Mouse (Mus musculus): Measurements from ENCODE around the gene Rora. TPM values are rescaled to one million over a fixed set of nuclear protein-coding genes. Genes with fewer than 3 reads are reported as not detected.

The Rora gene
- polyA plus RNA-seq, 1 experiment from 2014 or later, result 18.6 TPM

DNA sequence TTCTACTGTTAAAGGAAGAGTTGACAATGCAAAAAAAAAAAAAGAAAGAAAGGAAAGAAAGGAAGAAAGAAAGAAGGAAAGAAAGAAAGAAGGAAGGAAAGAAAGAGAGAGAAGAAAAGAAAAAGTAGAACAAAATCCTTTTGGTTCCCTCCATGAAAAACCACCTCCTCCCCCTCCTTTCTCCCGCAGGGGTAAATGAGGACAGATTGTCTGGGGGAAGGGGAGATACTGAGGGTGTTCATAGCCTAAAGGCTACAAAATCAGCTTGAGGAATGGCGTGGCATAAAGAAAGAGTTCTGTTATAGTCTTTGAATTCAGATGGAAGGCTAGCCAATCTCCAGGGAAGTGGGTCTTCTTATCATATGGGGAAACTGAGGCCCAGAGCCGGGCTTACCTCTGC is 107.3 kb downstream of the Rora start:
- Histone ChIP-seq H3K36me3 (no peaks in the 10 kb centered on the region), H3K9me3 (no peaks in the 10 kb centered on the region), H3K27me3 (no peaks in the 10 kb centered on the region), H3K4me3 (no peak overlapping the region), H3K9ac (no peak overlapping the region), H3K27ac (no peak overlapping the region), H3K4me2 (no peak overlapping the region), H3K4me1 (peaks cover 39% of the 10 kb centered on the region)
- WGBS, result 42% methylated on average over 3 of the region's 3 CpGs
- ATAC-seq (ENCODE audit: insufficient number of reproducible peaks, insufficient read depth, low FRiP score, low TSS enrichment, low read depth), result no peak

DNA sequence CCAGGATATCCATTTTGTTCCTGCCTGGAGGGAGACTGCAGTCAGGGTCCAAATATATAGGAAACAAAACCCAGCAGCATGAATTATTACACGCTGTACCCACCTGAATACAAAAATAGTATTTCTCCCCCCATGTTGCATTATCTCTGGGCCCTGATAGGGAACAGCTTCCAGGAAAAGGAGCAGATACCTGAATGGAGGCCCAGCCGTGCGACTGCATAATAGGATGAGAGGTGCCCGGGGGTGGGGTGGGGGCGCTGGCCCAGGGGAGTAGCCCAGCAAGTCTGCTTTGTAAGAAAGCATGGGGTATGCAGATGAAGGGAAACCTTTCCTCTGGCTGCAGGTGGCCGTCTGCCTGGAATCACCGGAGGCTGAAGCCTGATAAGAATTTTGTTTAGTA is 108.1 kb downstream of the Rora start:
- H3K4me2 ChIP-seq, result no peak overlapping the region
- no peaks in the 10 kb centered on the region for H3K9me3 ChIP-seq
- ATAC-seq (ENCODE audit: insufficient number of reproducible peaks, insufficient read depth, low FRiP score, low TSS enrichment, low read depth), result no peak
- no peak overlapping the region for H3K9ac ChIP-seq
- H3K4me1 ChIP-seq, result peaks cover 39% of the 10 kb centered on the region
- no peaks in the 10 kb centered on the region for H3K36me3 ChIP-seq
- H3K27ac ChIP-seq, result no peak overlapping the region
- 41% methylated on average over 7 of the region's 7 CpGs for WGBS
- no peaks in the 10 kb centered on the region for H3K27me3 ChIP-seq
- no peak overlapping the region for H3K4me3 ChIP-seq

DNA sequence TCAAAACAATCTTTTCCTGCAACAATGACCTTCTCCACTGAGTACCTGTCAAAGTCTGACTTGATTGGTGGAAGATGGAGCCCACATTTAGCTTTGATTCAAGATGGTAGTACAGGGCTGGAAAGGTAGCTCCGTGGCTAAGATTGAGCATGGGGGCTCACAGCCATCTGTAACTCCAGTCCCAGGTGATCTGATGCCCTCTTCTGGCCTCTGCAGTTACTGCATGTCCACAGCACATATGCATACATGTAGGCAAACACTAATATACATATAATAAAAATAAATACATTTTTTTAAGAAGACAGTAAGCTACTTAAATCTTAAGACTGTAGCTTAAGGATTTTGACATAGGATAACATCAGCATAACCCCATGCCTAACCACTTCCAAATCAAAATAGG is 112.0 kb downstream of the Rora start:
- H3K36me3 ChIP-seq, result no peaks in the 10 kb centered on the region
- H3K9ac ChIP-seq, result no peak overlapping the region
- H3K27me3 ChIP-seq, result no peaks in the 10 kb centered on the region
- H3K4me3 ChIP-seq, result no peak overlapping the region
- WGBS, result 67% methylated on average over 1 of the region's 1 CpGs
- peaks cover 51% of the 10 kb centered on the region for H3K4me1 ChIP-seq
- no peaks in the 10 kb centered on the region for H3K9me3 ChIP-seq
- no peak for ATAC-seq (ENCODE audit: insufficient number of reproducible peaks, insufficient read depth, low FRiP score, low TSS enrichment, low read depth)
- no peak overlapping the region for H3K4me2 ChIP-seq
- H3K27ac ChIP-seq, result no peak overlapping the region

DNA sequence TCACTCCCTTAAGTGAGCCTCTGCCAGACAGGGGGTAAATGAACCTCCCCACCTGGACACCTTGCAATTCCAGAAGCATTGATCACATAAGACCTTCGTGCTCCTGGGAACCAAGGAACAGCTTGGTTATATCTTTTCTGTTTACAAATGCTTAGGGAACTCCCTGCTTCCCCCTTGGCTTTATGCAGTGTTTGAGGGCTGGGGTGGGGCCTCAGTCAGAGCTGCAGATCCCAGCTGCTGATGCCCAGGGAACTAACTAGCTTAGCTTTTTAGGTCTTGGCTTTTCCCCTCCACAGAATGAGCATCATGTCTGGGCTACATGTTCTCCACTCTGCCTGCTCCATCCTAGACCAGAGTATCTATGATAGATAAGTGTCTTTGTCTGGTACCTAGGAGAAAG is 116.1 kb downstream of the Rora start:
- Histone ChIP-seq H3K4me1 (peaks cover 40% of the 10 kb centered on the region), H3K9me3 (no peaks in the 10 kb centered on the region), H3K27ac (no peak overlapping the region), H3K36me3 (no peaks in the 10 kb centered on the region), H3K27me3 (no peaks in the 10 kb centered on the region), H3K9ac (peak overlapping the region; percentile 6; the same call in 1 of the 2 replicates), H3K4me3 (no peak overlapping the region), H3K4me2 (no peak overlapping the region)
- WGBS, result 35% methylated on average over 1 of the region's 1 CpGs
- no peak for ATAC-seq (ENCODE audit: insufficient number of reproducible peaks, insufficient read depth, low FRiP score, low TSS enrichment, low read depth)

- no peak overlapping the region for H3K4me3 ChIP-seq
- H3K4me1 ChIP-seq, result peaks cover 34% of the 10 kb centered on the region
- H3K9me3 ChIP-seq, result no peaks in the 10 kb centered on the region
- H3K27me3 ChIP-seq, result no peaks in the 10 kb centered on the region
- 34% methylated on average over 3 of the region's 3 CpGs for WGBS
- ATAC-seq (ENCODE audit: insufficient number of reproducible peaks, insufficient read depth, low FRiP score, low TSS enrichment, low read depth), result no peak
- peak overlapping the region; percentile 57 for H3K27ac ChIP-seq
- no peaks in the 10 kb centered on the region for H3K36me3 ChIP-seq
- no peak overlapping the region for H3K4me2 ChIP-seq
- no peak overlapping the region for H3K9ac ChIP-seq
Measured at GRCm38 (mm10) chr9:68771383-68771782, 117.8 kb downstream of the Rora start.

DNA sequence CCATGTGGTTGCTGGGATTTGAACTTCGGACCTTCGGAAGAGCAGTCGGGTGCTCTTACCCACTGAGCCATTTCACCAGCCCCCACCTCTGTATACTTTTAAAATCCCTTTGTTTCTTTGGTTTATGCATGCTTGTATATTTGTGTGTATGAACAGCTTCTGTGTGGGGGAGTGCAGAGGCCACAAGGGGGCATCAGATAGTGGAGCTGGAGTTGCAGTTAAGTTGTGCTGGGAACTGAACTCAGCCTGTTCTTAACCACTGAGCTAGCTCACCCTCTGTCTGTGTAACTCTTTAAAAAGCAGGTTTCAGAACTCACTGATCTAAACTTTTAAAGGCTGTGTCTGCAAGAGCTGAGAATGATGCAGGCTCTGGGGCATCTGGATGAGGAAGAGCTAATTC is 120.2 kb downstream of the Rora start:
- Histone ChIP-seq H3K27ac (no peak overlapping the region), H3K9ac (no peak overlapping the region), H3K36me3 (no peaks in the 10 kb centered on the region), H3K4me3 (no peak overlapping the region), H3K9me3 (no peaks in the 10 kb centered on the region), H3K4me1 (peaks cover 36% of the 10 kb centered on the region), H3K27me3 (no peaks in the 10 kb centered on the region), H3K4me2 (no peak overlapping the region)
- 85% methylated on average over 3 of the region's 3 CpGs for WGBS
- ATAC-seq (ENCODE audit: insufficient number of reproducible peaks, insufficient read depth, low FRiP score, low TSS enrichment, low read depth), result no peak

GRCm38 (mm10) chr9:68782011-68782410 is 128.4 kb downstream of the Rora start:
- peaks cover 23% of the 10 kb centered on the region for H3K4me1 ChIP-seq
- H3K27me3 ChIP-seq, result no peaks in the 10 kb centered on the region
- no peak overlapping the region for H3K27ac ChIP-seq
- no peaks in the 10 kb centered on the region for H3K36me3 ChIP-seq
- H3K9me3 ChIP-seq, result no peaks in the 10 kb centered on the region
- 63% methylated on average over 8 of the region's 8 CpGs for WGBS
- no peak overlapping the region for H3K9ac ChIP-seq
- H3K4me3 ChIP-seq, result no peak overlapping the region
- no peak for ATAC-seq (ENCODE audit: insufficient number of reproducible peaks, insufficient read depth, low FRiP score, low TSS enrichment, low read depth)
- H3K4me2 ChIP-seq, result no peak overlapping the region

- Histone ChIP-seq H3K27me3 (no peaks in the 10 kb centered on the region), H3K4me1 (peaks cover 24% of the 10 kb centered on the region), H3K9ac (no peak overlapping the region), H3K9me3 (no peaks in the 10 kb centered on the region), H3K27ac (no peak overlapping the region), H3K4me2 (no peak overlapping the region), H3K36me3 (no peaks in the 10 kb centered on the region), H3K4me3 (no peak overlapping the region)
- 79% methylated on average over 5 of the region's 5 CpGs for WGBS
- no peak for ATAC-seq (ENCODE audit: insufficient number of reproducible peaks, insufficient read depth, low FRiP score, low TSS enrichment, low read depth)
Measured at GRCm38 (mm10) chr9:68782604-68783003, 129.0 kb downstream of the Rora start.

GRCm38 (mm10) chr9:68783246-68783645 is 129.7 kb downstream of the Rora start:
- Histone ChIP-seq H3K9ac (no peak overlapping the region), H3K9me3 (no peaks in the 10 kb centered on the region), H3K4me1 (peaks cover 29% of the 10 kb centered on the region), H3K4me3 (no peak overlapping the region), H3K27me3 (no peaks in the 10 kb centered on the region), H3K27ac (no peak overlapping the region), H3K4me2 (no peak overlapping the region), H3K36me3 (no peaks in the 10 kb centered on the region)
- 59% methylated on average over 5 of the region's 5 CpGs for WGBS
- no peak for ATAC-seq (ENCODE audit: insufficient number of reproducible peaks, insufficient read depth, low FRiP score, low TSS enrichment, low read depth)

GRCm38 (mm10) chr9:68786614-68787293 is 133.2 kb downstream of the Rora start:
- no peak overlapping the region for H3K9ac ChIP-seq
- ATAC-seq (ENCODE audit: insufficient number of reproducible peaks, insufficient read depth, low FRiP score, low TSS enrichment, low read depth), result no peak
- WGBS, result 76% methylated on average over 8 of the region's 8 CpGs

GRCm38 (mm10) chr9:68787665-68788064 is 134.1 kb downstream of the Rora start:
- no peak for ATAC-seq (ENCODE audit: insufficient number of reproducible peaks, insufficient read depth, low FRiP score, low TSS enrichment, low read depth)
- H3K9me3 ChIP-seq, result no peaks in the 10 kb centered on the region
- WGBS, result 82% methylated on average over 2 of the region's 2 CpGs

More at GRCm38 (mm10) chr9:68786614-68787293, 133.2 kb downstream of the Rora start:
- H3K36me3 ChIP-seq, result no peaks in the 10 kb centered on the region
- H3K4me2 ChIP-seq, result no peak overlapping the region
- H3K27ac ChIP-seq, result no peak overlapping the region; the same call in 1 of the 2 replicates
- no peaks in the 10 kb centered on the region for H3K9me3 ChIP-seq
- H3K4me3 ChIP-seq, result no peak overlapping the region
- peaks cover 45% of the 10 kb centered on the region for H3K4me1 ChIP-seq
- H3K27me3 ChIP-seq, result no peaks in the 10 kb centered on the region

DNA sequence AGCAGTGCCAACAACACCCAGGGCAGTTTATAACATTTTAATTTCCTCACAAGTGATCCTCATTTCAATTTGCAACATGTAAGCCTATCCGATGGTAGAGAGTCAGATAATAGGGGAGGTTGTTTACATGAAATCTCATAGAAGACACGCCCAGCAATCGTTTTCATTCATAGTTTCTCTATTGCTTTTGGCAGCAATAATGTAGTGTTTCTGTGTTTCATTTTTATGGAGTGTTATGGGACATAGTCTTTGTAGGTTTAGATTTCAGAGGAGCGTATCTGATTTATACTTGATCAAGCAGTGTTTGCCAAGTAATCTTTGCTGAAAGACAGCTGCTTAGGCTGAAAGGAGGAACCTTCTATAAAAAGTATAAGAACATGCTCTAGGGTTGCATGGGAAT is 137.3 kb downstream of the Rora start:
- Histone ChIP-seq H3K9me3 (no peaks in the 10 kb centered on the region), H3K36me3 (no peaks in the 10 kb centered on the region), H3K9ac (no peak overlapping the region), H3K4me3 (no peak overlapping the region), H3K4me2 (no peak overlapping the region), H3K27ac (no peak overlapping the region), H3K27me3 (peaks cover 7% of the 10 kb centered on the region), H3K4me1 (peaks cover 57% of the 10 kb centered on the region)
- 29% methylated on average over 4 of the region's 4 CpGs for WGBS
- ATAC-seq (ENCODE audit: insufficient number of reproducible peaks, insufficient read depth, low FRiP score, low TSS enrichment, low read depth), result no peak

More at GRCm38 (mm10) chr9:68787665-68788064, 134.1 kb downstream of the Rora start:
- Histone ChIP-seq H3K27me3 (no peaks in the 10 kb centered on the region), H3K27ac (no peak overlapping the region; the same call in 1 of the 2 replicates), H3K4me1 (peaks cover 44% of the 10 kb centered on the region), H3K36me3 (no peaks in the 10 kb centered on the region), H3K9ac (no peak overlapping the region), H3K4me3 (no peak overlapping the region), H3K4me2 (no peak overlapping the region)

Data from embryonic facial prominence, embryonic 13.5 days (tissue).